Mouse (Mus musculus) kidney, adult 2 months (tissue): ENCODE data around the gene Pla2g12a. TPM values are rescaled to one million over a fixed set of nuclear protein-coding genes. Genes with fewer than 3 reads are reported as not detected.
A peak's percentile ranks its signal among the peaks of the same experiment; 100 is the strongest.

Experiments
- DNase-seq: peaks from one replicate; pipeline ENCODE4 v3.0.0; 2021
- H3K27ac ChIP-seq: fragments of 200-500 bp; 2 replicates; pipeline ENCODE4 v1.5.1; 2012; ENCODE audit warnings: low read depth, low read length, control low read depth, inconsistent platforms; ENCODE audit not compliant: insufficient read depth
- H3K27me3 ChIP-seq: fragments of 200-500 bp; replicated peaks from 2 replicates; pipeline ENCODE4 v1.6.1; 2012; ENCODE audit warnings: mild to moderate bottlenecking, moderate library complexity, low read length, inconsistent platforms; ENCODE audit not compliant: control insufficient read depth, insufficient read depth
- H3K36me3 ChIP-seq: fragments of 200-500 bp; 2 replicates; pipeline ENCODE4 v1.6.1; 2012; ENCODE audit warnings: mild to moderate bottlenecking, moderate library complexity, low read length, inconsistent platforms; ENCODE audit not compliant: control insufficient read depth, insufficient read depth
- H3K4me1 ChIP-seq: fragments of 200-500 bp; 2 replicates; pipeline ENCODE4 v1.6.1; 2011; ENCODE audit warnings: low read length; ENCODE audit not compliant: control insufficient read depth, insufficient read depth
- H3K4me3 ChIP-seq: fragments of 200-500 bp; 2 replicates; pipeline ENCODE4 v1.5.1; 2011; ENCODE audit warnings: mild to moderate bottlenecking, low read depth, low read length, control low read depth; ENCODE audit not compliant: insufficient read depth
- CTCF ChIP-seq: fragments of 200-500 bp; conservative IDR thresholded peaks from 2 replicates; pipeline ENCODE4 v1.5.1; 2011; ENCODE audit warnings: low read depth, mild to moderate bottlenecking, control low read depth, low read length, moderate library complexity, mixed read lengths; ENCODE audit not compliant: insufficient read depth, insufficient read length
- POLR2A ChIP-seq: fragments of 200-500 bp; IDR thresholded peaks from one replicate; pipeline ENCODE4 v1.6.1; 2011; ENCODE audit warnings: low read depth, low read length, control low read depth
- WGBS: fragments of 180-500 bp; shearing (Covaris S2); methylation state at CpG from one replicate; pipeline ENCODE4 v1.1.7; 2018; 5-methylcytosine and 5-hydroxymethylcytosine counted together
- polyA plus RNA-seq: library from polyadenylated mRNA; depleted of rRNA; stranded (reverse); fragments of >200 nt; gene quantifications from 2 replicates; pipeline ENCODE4 v1.2.3, GENCODE M21; 2012

Pla2g12a gene
- polyA plus RNA-seq, 1 experiment = 46.6 TPM

GRCm38 (mm10) chr3:129880925-129881593 is 2.7 kb downstream of the Pla2g12a start:
- no peaks in the 10 kb centered on the region for H3K27me3 ChIP-seq

DNA sequence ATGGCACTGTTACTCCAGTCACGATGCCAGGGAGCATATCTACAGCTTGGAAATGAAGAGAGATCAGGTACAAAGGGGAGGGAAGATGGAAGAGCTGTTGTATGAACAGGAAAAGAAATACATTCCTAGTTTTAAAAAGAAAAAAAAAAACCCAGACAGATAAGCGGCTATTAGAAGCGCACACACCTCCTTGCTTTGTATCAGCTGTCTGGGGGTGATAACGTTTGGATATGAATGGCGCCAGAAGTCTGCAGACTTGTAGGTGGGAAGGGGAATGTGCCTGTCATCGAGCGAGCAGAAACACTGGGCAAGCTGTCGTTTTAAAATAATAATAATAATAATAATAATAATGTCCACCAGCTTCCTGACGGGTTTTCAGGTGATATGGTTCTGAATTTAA is 7.2 kb downstream of the Pla2g12a start:
- no peaks in the 10 kb centered on the region for H3K36me3 ChIP-seq
- no peak overlapping the region for H3K27ac ChIP-seq
- no peak for DNase-seq
- H3K4me3 ChIP-seq = no peak overlapping the region
- H3K27me3 ChIP-seq = no peaks in the 10 kb centered on the region
- WGBS = 91% methylated on average over 9 of the region's 9 CpGs
- H3K4me1 ChIP-seq = peaks cover 7% of the 10 kb centered on the region; the same call in 1 of the 2 replicates
- TF ChIP-seq POLR2A (no peak), CTCF (no peak)

More at GRCm38 (mm10) chr3:129880925-129881593, 2.7 kb downstream of the Pla2g12a start:
- 72% methylated on average over 8 of the region's 8 CpGs for WGBS
- Histone ChIP-seq H3K4me3 (no peak overlapping the region), H3K36me3 (no peaks in the 10 kb centered on the region), H3K4me1 (peaks cover 4% of the 10 kb centered on the region; the same call in 1 of the 2 replicates), H3K27ac (no peak overlapping the region)
- TF ChIP-seq POLR2A (no peak), CTCF (no peak)
- DNase-seq = no peak

DNA sequence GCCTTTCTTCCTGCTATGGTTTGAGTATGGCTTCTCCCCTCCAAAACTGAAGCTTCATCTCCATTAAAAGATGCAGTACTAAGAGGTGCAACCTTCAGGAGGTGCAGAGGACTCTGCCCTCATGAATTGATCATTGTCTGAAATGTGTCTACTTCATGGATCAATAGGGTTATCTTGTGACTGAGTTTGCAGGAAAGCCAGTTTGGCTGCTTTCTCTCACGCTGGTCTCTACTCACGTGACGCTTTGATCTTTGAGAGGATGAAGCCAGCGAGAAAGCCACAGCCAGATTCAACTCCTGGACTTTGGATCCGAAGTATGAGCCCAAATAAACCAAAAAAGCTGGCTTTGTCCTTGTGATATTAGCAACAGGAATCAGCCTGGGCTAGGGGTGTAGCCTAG is 8.0 kb downstream of the Pla2g12a start:
- H3K4me1 ChIP-seq = peaks cover 7% of the 10 kb centered on the region; the same call in 1 of the 2 replicates
- peak; percentile 69 for DNase-seq
- TF ChIP-seq CTCF = no peak
- TF ChIP-seq POLR2A = no peak
- no peak overlapping the region for H3K4me3 ChIP-seq
- H3K27me3 ChIP-seq = no peaks in the 10 kb centered on the region
- no peak overlapping the region for H3K27ac ChIP-seq
- whole genome bisulfite sequencing = 60% methylated on average over 5 of the region's 5 CpGs
- H3K36me3 ChIP-seq = no peaks in the 10 kb centered on the region

GRCm38 (mm10) chr3:129887779-129888517 is 9.5 kb downstream of the Pla2g12a start:
- Histone ChIP-seq H3K27me3 (no peaks in the 10 kb centered on the region), H3K4me1 (peaks cover 7% of the 10 kb centered on the region; the same call in 1 of the 2 replicates), H3K36me3 (no peaks in the 10 kb centered on the region), H3K27ac (no peak overlapping the region), H3K4me3 (no peak overlapping the region)
- TF ChIP-seq POLR2A (no peak), CTCF (no peak)
- no peak for DNase-seq
- 82% methylated on average over 13 of the region's 13 CpGs for WGBS

GRCm38 (mm10) chr3:129892003-129892402 is 13.6 kb downstream of the Pla2g12a start:
- DNase-seq = no peak
- TF ChIP-seq POLR2A (no peak), CTCF (no peak)
- H3K4me1 ChIP-seq = no peaks in the 10 kb centered on the region
- WGBS = 93% methylated on average over 5 of the region's 5 CpGs
- no peaks in the 10 kb centered on the region; the same call in 1 of the 2 replicates for H3K36me3 ChIP-seq
- H3K27me3 ChIP-seq = no peaks in the 10 kb centered on the region
- H3K4me3 ChIP-seq = no peak overlapping the region
- no peak overlapping the region for H3K27ac ChIP-seq

DNA sequence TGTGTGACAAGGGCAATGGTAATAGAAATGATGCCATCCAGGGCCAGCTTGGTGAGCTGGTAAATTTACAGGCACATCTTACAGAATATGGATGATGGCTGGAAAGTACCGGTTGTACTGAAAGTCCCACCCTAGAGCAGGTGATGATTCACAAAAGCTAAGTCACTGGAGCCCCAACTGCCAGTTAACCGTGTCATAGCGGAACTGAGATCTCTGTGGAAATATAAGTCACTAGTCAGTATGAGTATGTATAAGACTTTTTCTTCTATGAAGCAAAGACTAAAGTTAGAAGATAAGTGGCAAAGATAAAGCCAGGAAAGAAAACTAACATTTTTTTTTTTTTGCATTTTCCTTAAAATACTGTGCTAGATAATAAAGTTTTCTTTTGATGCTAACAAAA is 14.7 kb downstream of the Pla2g12a start:
- 92% methylated on average over 3 of the region's 3 CpGs for WGBS
- H3K4me3 ChIP-seq = no peak overlapping the region
- no peak for DNase-seq

DNA sequence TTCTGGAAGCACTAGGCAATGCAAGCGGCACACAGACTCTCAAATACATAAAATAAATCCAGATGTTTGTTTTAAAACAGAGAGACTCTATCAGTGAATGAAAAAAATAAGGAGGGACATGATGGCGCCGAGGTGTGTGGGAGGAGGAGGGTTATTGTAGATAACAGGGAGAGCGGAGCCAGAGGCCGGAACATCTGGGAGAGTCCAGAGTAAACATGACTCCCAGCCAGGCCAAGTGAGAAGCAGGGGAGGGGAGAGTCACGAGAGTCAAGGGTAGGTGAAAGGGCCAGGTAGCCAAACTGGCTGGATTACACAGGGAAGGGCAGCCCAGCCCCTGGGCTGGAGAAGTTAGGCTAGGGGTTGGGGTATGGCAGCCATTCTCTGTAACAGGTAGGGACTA is 18.2 kb downstream of the Pla2g12a start:
- Histone ChIP-seq H3K36me3 (no peaks in the 10 kb centered on the region; the same call in 1 of the 2 replicates), H3K27ac (no peak overlapping the region), H3K27me3 (no peaks in the 10 kb centered on the region), H3K4me1 (no peaks in the 10 kb centered on the region), H3K4me3 (no peak overlapping the region)
- 67% methylated on average over 6 of the region's 6 CpGs for WGBS
- no peak for TF ChIP-seq CTCF
- TF ChIP-seq POLR2A = no peak
- DNase-seq = no peak

More for the DNA sequence above, 14.7 kb downstream of the Pla2g12a start:
- Histone ChIP-seq H3K27me3 (no peaks in the 10 kb centered on the region), H3K36me3 (no peaks in the 10 kb centered on the region; the same call in 1 of the 2 replicates), H3K4me1 (no peaks in the 10 kb centered on the region), H3K27ac (no peak overlapping the region)
- TF ChIP-seq CTCF = no peak
- no peak for TF ChIP-seq POLR2A
